Mouse (Mus musculus) adrenal gland, adult 18-20 months (tissue): ENCODE results near the gene Sema4a. TPM values are rescaled to one million over a fixed set of nuclear protein-coding genes. Genes with fewer than 3 reads are reported as not detected.

Experiments used
- DNase-seq, 2 experiments: peaks; one replicate each; pipeline ENCODE4 v3.0.0; 2021 to 2022; ENCODE audit warnings: low spot score in 2 of 2
- long read RNA-seq, 2 experiments: library from polyadenylated mRNA; stranded (forward); transcript quantifications; one replicate each; pipeline ENCODE4 v2.0.0; 2021
- total RNA-seq, 2 experiments: library from RNA; stranded (reverse); gene quantifications; 1 replicate in 1 of 2; 2 replicates in 1 of 2; pipeline ENCODE4 v1.2.3; 2021

Sema4a gene
- total RNA-seq: 10 to 100 TPM; 12.6 to 23.6 TPM
- long read RNA-seq, experiment 1, transcript Sema4a-212 (5 exons, 2,108 nt): major isoform, 21 of 35 reads
- long read RNA-seq, experiment 1, transcript Sema4a-201 (15 exons, 3,205 nt): minor isoform, 5 of 35 reads
- long read RNA-seq, experiment 1, partial matches to known transcripts: 2 of 35 reads
- long read RNA-seq, experiment 1, other reads (novel, unspliced or antisense): 4 of 35 reads
- long read RNA-seq, experiment 2, transcript Sema4a-201 (15 exons, 3,205 nt): minor isoform, 5 of 34 reads
- long read RNA-seq, experiment 2, transcript Sema4a-212 (5 exons, 2,108 nt): major isoform, 18 of 34 reads
- long read RNA-seq, experiment 2, partial matches to known transcripts: 5 of 34 reads
- long read RNA-seq, experiment 2, other reads (novel, unspliced or antisense): 3 of 34 reads

- no peak for DNase-seq
Observed at GRCm38 (mm10) chr3:88460983-88461696, at the start of gene Sema4a. Gene Sema4a, minus strand, starts transcription at chr3:88461182.

GRCm38 (mm10) chr3:88509692-88510420, 48.9 kb upstream of the Sema4a start, which contains the start of gene Lmna:
Gene Lmna, minus strand, starts transcription at chr3:88509956.
- peak; percentile 89 to 91 for DNase-seq

DNA sequence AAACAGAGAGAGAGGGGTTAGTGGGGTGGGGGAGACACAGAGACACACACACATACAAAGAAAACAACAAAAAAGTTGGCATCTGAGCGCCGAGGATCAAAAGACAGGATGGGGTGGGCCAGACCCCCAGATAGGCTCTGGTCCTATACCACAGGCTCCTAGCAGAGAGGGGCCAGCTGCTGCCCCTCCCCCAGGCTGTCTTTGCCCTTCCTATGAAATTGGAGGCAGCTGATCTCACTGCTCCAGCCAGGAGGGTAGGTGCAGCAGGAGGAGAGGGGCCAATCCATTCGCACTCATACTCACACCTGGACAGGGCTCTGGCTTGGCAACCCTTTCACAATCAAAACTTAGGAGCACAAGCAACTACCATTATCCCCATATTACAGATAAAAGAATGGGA, 48.3 kb upstream of the Sema4a start:
- no peak for DNase-seq

GRCm38 (mm10) chr3:88505765-88506164, 44.8 kb upstream of the Sema4a start:
- no peak for DNase-seq

DNA sequence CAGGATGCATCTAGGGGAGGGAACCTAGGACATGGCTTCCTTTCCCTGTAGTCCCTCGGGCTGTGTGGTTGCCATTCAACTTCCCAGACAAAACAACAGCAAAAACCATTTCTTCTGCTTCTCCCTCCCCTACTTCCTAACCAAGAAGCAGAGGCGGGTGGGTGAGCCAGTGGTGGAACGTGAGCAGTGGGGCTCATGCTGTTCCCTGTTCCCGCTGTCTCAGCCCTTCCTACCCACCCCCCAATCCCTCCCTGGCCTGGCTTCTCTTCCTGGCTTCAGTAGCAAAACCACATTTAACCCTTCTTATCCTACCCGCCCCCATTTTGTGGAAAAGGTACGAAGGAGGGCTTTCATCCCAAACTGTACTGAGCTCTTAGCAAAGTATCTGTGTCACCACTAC, 44.1 kb upstream of the Sema4a start:
- no peak for DNase-seq

- DNase-seq: no peak
Observed at GRCm38 (mm10) chr3:88503881-88504746, 43.1 kb upstream of the Sema4a start.

- no peak for DNase-seq
Observed at GRCm38 (mm10) chr3:88503505-88503863, 42.5 kb upstream of the Sema4a start.

GRCm38 (mm10) chr3:88502641-88503504, 41.9 kb upstream of the Sema4a start:
- DNase-seq: peak; percentile 93 to 94

DNA sequence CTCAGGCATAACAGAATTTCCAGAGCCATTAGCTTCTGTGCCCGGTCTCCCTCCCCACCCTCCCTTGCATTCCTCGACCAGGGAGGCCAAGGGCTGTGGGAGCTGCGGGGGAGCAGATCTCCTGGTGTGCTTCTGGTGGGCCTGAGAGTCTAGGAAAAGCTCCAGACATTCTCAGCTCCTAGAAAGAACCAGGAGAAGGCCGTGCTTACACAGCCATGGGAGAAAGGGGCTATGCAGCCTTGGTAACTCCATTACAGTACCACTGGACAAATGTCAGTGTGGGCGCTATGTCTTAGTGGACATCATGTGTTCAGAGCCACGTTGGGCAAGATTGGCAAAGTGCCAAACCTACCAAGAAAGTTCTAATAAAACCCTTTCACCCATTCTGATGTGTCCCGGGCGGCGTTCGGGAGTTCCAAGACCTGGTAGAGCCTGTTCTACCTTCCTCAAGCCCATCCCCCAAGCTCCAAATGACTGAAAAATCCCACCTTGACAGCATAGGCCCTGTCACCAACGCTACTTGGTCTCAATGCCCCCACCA, 41.1 kb upstream of the Sema4a start:
- no peak for DNase-seq

- DNase-seq: no peak
Observed at GRCm38 (mm10) chr3:88501366-88502030, 40.5 kb upstream of the Sema4a start.

- DNase-seq: no peak
Observed at GRCm38 (mm10) chr3:88500655-88501365, 39.8 kb upstream of the Sema4a start.

GRCm38 (mm10) chr3:88500087-88500486, 39.1 kb upstream of the Sema4a start:
- DNase-seq: no peak

GRCm38 (mm10) chr3:88499580-88499979, 38.6 kb upstream of the Sema4a start:
- no peak for DNase-seq

DNA sequence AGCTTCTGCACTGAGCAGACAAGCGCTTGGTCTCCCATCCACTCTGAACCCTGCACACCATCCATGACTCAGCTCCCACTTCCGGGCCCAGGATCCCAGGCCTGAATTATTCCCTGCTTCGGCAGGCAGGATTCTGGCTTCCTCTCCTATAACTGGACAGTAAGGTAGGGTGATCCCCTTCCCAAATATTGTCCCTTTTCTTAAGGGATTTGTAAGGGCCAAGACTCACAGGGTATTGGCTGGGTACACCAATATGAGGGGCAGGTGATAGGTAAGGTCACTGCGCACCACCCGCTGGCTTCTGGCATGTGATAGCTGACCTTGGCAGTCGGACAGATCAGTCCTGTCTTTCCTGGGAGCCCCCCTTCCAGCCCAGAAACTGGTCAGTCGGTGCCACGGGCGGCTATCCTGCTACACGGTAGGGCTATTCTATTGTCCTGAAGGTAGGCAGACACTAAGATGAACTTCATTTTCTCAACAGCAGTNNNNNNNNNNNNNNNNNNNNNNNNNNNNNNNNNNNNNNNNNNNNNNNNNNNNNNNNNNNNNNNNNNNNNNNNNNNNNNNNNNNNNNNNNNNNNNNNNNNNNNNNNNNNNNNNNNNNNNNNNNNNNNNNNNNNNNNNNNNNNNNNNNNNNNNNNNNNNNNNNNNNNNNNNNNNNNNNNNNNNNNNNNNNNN, 34.9 kb upstream of the Sema4a start:
- no peak for DNase-seq

DNA sequence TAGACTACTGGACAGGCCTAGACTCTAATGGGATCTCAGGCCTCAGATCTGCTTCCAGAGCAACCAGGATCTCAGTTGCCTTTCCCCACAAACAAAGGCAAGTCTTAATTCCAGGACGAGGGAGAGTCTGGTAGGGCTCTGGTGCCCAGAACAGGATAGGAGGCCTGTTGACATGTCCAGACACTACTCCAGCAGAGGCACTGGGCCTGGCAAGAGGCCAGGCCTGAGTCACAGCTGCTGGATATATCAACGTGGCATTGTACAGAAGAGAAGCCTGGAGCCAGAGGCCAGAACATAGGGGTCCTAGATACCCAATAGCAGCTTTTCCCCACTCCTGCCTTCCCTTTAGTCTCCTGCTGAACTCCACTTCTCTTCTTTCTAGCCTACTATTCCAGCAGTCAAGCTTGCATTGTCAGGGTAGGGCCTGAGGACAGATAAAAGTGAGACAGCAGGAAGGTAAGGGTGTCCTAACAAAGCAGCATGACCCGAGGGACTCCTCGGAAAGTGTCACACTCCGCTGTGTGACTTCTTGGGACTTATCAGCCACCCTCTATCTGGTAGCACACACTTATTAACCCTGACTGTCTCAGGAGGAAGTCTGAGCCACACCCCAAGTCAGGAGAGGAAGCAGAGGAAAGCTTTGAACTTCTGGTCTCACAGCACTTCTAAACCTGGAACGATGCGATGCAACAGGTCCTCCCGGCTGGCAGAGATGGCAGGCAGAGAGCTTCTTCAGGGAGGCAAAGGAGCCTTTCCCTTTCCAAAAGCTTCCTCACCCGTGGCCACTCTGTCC, 34.0 kb upstream of the Sema4a start:
- peak; percentile 71 to 76 for DNase-seq

- DNase-seq: no peak
Observed at GRCm38 (mm10) chr3:88493706-88494582, 33.0 kb upstream of the Sema4a start.
